Mouse (Mus musculus) lung, adult 2 months (tissue): ENCODE measurements around the gene Cldn9. TPM values are rescaled to one million over a fixed set of nuclear protein-coding genes. Genes with fewer than 3 reads are reported as not detected.
A peak's percentile ranks its signal among the peaks of the same experiment; 100 is the strongest.

Experiments
- DNase-seq: peaks from one replicate; pipeline ENCODE4 v3.0.0; 2022
- H3K4me1 ChIP-seq: fragments of 200-500 bp; 2 replicates; pipeline ENCODE4 v1.6.1; 2011; ENCODE audit warnings: low read length; ENCODE audit not compliant: control insufficient read depth, insufficient read depth
- H3K4me3 ChIP-seq: fragments of 200-500 bp; replicated peaks from 2 replicates; pipeline ENCODE3; 2011; ENCODE audit warnings: low read depth, mild to moderate bottlenecking, control low read depth, low read length; ENCODE audit errors: extremely low read depth
- CTCF ChIP-seq: fragments of 200-500 bp; IDR thresholded peaks from 2 replicates; pipeline ENCODE4 v1.5.1; 2011; ENCODE audit warnings: mild to moderate bottlenecking, low read length, control low read depth; ENCODE audit not compliant: insufficient read depth
- POLR2A ChIP-seq: fragments of 200-500 bp; IDR thresholded peaks from 2 replicates; pipeline ENCODE4 v1.6.1; 2011; ENCODE audit warnings: low read depth, mild to moderate bottlenecking, control low read depth, low read length, borderline replicate concordance; ENCODE audit errors: extremely low read depth
- WGBS: fragments of 180-500 bp; shearing (Covaris S2); methylation state at CpG from one replicate; pipeline ENCODE4 v1.1.7; 2018; 5-methylcytosine and 5-hydroxymethylcytosine counted together
- polyA plus RNA-seq: library from polyadenylated mRNA; depleted of rRNA; stranded (reverse); fragments of >200 nt; gene quantifications from 2 replicates; pipeline ENCODE4 v1.2.3, GENCODE M21; 2012

Gene Cldn9
- polyA plus RNA-seq, 1 experiment: 0.07 TPM

DNA sequence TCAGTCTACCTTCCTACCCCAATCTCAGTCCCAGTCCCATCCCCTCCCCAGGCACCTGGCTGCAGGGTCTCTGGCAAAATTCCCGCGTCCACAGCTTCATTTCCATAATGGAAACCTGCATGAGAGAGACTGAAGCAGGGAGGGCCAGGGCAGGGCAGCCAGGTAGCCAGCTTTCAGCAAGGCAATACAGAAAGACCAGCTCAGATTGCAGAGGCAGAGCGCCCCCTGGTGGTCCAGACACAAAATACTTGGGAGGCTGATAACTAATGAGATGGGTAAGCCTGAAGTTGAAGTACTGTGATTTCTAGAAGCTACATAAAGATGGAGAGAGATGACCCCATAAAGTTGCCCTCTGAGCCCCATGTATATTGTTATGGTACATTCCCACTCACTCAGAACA lies 22.4 kb upstream of the Cldn9 start:
- DNase-seq: peak; percentile 75
- Histone ChIP-seq H3K4me1 (no peaks in the 10 kb centered on the region), H3K4me3 (no peak overlapping the region)
- TF ChIP-seq CTCF (peak; percentile 84), POLR2A (no peak)
- WGBS: 0% methylated on average over 3 of the region's 3 CpGs

DNA sequence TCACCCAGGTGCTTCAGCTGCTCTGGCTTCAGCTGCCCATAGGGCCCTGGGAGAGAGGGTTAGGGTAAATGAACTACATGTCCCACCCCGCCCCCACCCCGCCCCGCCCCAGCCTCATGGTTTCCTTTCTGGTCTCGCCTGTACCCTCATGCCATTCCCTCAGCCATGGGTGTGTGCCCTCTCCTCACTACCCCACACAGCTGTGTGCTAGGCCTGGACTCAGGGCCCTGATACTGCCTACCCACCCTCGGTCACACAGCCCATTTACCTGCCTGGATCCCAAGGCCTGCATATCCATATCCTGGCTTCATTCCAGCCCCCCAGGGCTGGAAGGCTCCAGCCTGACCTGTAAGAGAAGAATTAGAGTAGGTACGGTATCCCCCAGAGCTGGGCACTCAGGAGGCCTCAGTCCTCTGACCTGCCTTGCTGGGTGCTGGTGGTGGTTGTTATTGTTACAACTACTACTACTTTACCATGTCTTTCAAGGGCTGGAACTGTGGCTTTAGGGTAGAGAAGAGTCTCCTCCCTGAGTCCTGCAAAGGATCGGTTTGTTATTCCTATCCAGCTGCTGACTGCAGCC lies 21.8 kb upstream of the Cldn9 start:
- TF ChIP-seq POLR2A (no peak), CTCF (no peak)
- 80% methylated on average over 5 of the region's 7 CpGs for WGBS
- Histone ChIP-seq H3K4me1 (no peaks in the 10 kb centered on the region), H3K4me3 (no peak overlapping the region)
- no peak for DNase-seq

DNA sequence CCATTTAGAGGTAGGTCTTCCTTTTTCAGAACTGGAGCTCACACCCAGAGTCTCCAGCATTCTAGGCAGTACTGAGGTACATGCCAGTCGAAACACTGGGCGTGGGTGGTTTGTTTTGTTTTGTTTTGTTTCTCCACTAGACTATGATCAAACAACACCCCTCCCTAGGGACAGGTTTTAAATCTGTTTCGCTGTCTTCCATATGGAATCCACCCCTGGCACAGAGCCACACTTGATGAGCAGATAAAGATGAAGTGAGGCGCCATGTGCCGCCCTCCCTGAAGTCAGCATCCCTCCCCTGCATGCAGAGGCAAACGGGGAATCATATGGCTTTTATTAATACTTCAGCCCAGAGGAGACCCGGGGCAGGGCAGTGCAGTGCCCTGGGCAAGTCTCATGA lies 20.9 kb upstream of the Cldn9 start:
- 45% methylated on average over 7 of the region's 7 CpGs for WGBS
- no peaks in the 10 kb centered on the region for H3K4me1 ChIP-seq
- TF ChIP-seq POLR2A: no peak
- no peak for TF ChIP-seq CTCF
- H3K4me3 ChIP-seq: no peak overlapping the region
- no peak for DNase-seq

DNA sequence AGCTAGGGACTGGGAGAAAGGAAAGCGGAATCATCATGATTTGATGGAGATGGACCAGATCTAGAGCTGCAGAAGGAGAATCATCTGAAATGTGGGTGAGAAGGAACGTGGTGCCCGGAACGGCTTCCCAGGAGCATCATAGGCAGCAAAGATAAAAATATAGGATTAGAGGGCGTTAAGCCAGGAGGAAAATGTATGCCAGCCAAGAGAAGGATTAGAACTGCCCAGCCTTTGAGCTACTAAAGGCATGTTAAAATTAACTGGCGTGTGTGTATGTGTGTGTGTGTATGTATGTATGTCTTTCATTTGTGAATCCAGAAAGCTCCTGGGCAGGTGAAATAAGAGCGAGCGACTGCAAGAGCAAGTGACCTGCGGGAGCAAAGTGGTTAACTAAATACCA lies 19.5 kb upstream of the Cldn9 start:
- Histone ChIP-seq H3K4me3 (no peak overlapping the region), H3K4me1 (peaks cover 5% of the 10 kb centered on the region)
- TF ChIP-seq CTCF (no peak), POLR2A (no peak)
- 83% methylated on average over 9 of the region's 9 CpGs for WGBS
- no peak for DNase-seq

DNA sequence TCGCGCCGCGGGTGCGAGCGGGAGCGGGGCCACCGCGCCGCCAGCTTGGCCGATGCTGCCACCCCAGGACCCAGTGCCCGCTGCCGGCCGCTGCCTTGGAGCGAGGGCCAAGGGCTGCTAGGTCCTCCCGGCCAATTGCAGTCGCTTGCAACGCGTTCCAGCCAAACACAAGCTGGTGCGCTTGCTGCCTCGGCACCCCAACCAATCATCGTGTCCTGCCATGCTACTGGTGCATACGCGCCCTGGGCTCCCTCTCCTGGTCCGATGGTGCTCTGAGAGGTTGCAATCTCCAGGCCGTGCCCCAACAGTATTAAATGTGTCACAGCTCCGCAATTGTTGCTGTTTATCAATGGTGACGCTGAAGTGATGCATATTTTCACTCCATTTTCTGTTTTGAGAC lies 16.3 kb upstream of the Cldn9 start:
- peak; percentile 69 for TF ChIP-seq CTCF
- TF ChIP-seq POLR2A: no peak
- DNase-seq: peak; percentile 80
- Histone ChIP-seq H3K4me3 (peak overlapping the region; percentile 40), H3K4me1 (peaks cover 5% of the 10 kb centered on the region)
- under 1% methylated on average over 24 of the region's 28 CpGs for WGBS

DNA sequence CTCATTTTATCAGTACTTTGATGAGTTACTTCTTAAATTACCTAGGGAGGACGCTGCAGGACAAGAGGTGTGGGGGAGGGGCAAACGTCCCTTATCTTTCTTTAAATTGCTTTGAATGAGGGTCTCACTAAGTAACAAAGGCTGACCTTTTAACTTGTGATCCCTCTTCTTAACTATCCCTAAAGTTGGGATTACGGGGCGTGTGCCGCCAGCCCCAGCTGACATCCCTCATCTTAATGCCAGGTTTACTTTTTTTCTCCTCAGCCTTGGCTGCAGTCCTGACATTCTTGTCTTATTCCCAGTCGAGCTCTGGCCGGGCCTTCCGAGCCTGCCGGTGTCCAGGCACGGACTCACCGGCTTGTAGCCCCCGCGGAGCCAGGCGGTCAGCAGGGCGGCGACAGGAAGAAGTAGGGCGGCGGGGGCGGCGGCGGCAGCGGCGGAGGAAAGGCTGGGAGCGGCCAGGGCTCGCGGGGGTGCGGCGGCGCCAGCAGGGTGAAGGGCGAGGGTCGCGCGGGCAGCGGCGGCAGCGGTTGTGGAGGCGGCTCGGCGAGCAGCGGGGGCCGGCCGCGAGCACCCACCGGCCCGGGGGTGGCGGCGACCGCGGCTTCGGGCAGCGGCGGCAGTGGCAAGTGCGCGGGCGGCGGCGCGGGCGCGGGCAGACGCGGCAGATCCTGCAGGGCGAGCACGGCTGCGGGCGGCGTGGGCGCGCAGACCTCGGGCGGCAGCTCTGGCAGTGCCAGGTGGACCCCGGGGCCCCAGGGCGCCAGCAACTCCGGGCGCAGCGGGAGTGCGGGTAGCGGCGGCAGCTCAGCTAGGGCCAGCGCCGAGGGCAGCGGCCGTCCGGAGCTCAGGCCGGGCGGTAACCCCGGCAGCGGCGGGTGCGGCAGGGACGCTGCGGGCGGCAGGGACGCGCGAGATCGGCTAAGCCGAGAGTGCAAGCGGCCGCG lies 15.6 kb upstream of the Cldn9 start:
- TF ChIP-seq POLR2A: no peak
- no peak for TF ChIP-seq CTCF
- peak; percentile 48 for DNase-seq
- peak overlapping the region; percentile 48 for H3K4me3 ChIP-seq
- peaks cover 5% of the 10 kb centered on the region for H3K4me1 ChIP-seq
- 4% methylated on average over 93 of the region's 101 CpGs for WGBS

DNA sequence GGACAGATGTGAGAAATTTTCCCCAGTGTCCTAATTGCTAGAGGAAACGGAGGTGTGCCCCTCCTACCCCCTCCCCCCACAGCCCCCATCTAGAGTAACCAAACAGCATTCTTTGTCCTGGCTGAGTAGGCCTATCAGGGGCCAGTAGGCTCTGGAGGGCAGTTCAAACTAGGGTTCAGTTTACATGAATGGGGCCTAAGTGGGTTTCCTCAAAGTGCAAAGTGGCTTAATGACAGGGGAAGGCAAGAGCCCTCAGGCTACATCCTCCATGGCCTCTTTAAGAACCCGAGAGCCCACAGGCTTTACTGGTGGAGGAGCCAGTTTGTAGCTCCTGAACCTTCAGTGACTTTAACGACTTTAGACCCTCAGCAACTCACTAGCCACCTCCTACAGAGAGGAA lies 12.0 kb upstream of the Cldn9 start:
- DNase-seq: no peak
- Histone ChIP-seq H3K4me1 (peaks cover 5% of the 10 kb centered on the region), H3K4me3 (no peak overlapping the region)
- 41% methylated on average over 3 of the region's 3 CpGs for WGBS
- TF ChIP-seq POLR2A: no peak
- no peak for TF ChIP-seq CTCF

DNA sequence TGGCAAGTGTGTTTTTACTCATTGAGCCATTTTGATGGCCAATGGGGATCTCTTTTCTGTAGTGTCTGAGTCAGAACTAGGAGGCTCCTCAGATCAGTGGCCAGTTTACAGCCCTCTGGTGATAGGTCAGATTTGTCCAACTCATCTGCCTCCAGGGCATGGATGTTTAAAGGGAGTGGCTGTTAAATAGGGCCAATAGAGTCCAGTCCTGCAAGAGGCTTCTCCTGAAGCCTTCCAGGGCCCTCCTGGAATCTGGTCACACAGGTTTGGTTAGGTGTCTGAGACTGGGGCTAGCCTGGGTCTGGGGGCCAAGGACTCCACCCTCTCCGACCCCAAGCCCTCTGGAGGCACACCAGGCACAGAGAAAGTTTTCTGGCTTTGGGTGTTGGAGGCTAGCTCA lies 10.7 kb upstream of the Cldn9 start:
- DNase-seq: no peak
- 64% methylated on average over 1 of the region's 1 CpGs for WGBS
- Histone ChIP-seq H3K4me3 (no peak overlapping the region), H3K4me1 (peaks cover 5% of the 10 kb centered on the region)
- TF ChIP-seq POLR2A (no peak), CTCF (no peak)

DNA sequence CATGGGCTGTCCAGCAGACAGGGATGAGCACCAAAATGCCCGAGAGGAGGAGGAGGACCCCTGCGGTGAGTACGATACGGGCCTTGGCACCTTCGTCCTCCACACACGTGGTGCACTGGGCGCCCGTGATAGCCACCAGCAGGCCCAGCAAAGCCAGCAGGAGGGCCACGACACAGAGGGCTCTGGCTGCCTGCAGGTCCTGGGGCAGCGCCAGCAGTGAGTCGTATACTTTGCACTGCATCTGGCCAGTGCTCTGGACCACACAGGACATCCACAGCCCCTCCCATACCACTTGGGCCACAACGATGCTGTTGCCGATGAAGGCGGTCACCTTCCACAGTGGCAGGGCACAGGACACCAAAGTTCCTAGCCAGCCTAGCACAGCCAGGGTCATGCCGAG lies 600 bp downstream of the Cldn9 start:
- no peak for DNase-seq
- TF ChIP-seq POLR2A: no peak
- TF ChIP-seq CTCF: no peak
- no peak overlapping the region for H3K4me3 ChIP-seq
- H3K4me1 ChIP-seq: no peaks in the 10 kb centered on the region
- 32% methylated on average over 15 of the region's 15 CpGs for WGBS

DNA sequence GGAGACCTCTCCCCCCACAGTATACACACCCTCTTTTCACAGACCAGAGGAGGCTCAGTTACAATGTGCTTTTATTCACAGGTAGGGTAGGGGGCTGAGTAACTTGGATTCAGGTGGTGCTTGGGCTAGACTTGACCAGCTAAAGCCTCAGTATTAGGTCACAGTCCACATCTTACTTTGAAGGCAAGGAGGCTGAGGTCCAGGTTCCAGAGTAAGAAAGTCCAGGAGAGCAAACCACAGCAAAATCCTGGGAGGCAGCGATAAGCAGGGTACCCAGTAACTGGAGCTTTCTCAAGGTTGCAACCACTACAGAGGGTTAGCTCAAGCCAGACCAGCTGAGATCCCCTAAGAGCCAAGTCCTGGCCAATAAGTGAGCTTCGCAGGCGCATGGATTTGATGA lies 1.3 kb downstream of the Cldn9 start:
- DNase-seq: no peak
- Histone ChIP-seq H3K4me1 (no peaks in the 10 kb centered on the region), H3K4me3 (no peak overlapping the region)
- no peak for TF ChIP-seq CTCF
- TF ChIP-seq POLR2A: no peak
- WGBS: 74% methylated on average over 3 of the region's 3 CpGs
